Mouse (Mus musculus): ENCODE data around the gene Decr2. TPM values are rescaled to one million over a fixed set of nuclear protein-coding genes. Genes with fewer than 3 reads are reported as not detected.
A peak's percentile ranks its signal among the peaks of the same experiment; 100 is the strongest.
"Not testable (repeated sequence)": the region's sequence is repeated elsewhere in the genome, so short reads cannot be mapped to it uniquely, and the experiment has no call there.

The Decr2 gene
- polyA plus RNA-seq, 1 experiment from 2014 or later: 65.4 TPM

- ATAC-seq (ENCODE audit: low FRiP score, low TSS enrichment): not testable (repeated sequence)
These were observed 24.3 kb upstream of the Decr2 start for GRCm38 (mm10) chr17:26114461-26114860.

DNA sequence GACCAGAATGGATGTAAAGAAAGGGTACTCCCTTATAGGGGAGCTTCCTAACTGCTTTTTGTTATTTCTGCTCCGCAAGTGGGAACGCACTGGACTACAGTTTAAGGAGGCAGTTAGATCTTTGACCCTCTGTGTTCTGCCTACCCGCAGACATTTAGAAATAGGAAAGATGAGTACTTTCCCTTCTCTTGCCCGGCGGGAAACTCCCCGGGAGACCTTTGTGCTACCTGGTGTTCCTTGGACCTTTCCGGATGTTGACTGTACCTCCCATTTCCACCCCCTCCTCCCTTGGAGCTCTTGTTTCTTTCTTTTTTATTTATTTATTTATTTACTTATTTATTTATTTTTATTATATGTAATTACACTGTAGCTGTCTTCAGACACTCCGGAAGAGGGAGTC is 23.9 kb upstream of the Decr2 start:
- Histone ChIP-seq H3K4me1 (replicated peaks; ENCODE audit: control insufficient read depth, insufficient read depth) (no peaks in the 10 kb centered on the region), H3K9me3 (ENCODE audit: control insufficient read depth, low read length) (no peaks in the 10 kb centered on the region), H3K27ac (replicated peaks) (peak overlapping the region; percentile 89), H3K27me3 (ENCODE audit: control insufficient read depth, insufficient read depth, low read length) (peaks cover 9% of the 10 kb centered on the region), H3K9ac (ENCODE audit: low read length) (peak overlapping the region; percentile 73; the same call in 1 of the 2 replicates), H3K4me3 (ENCODE audit: low read depth, low read length) (peak overlapping the region; percentile 61), H3K4me2 (replicated peaks; ENCODE audit: low read depth) (peak overlapping the region; percentile 92), H3K36me3 (ENCODE audit: control insufficient read depth, insufficient read depth, low read length) (no peaks in the 10 kb centered on the region)
- 14% methylated on average over 8 of the region's 8 CpGs for WGBS
- no peak for DNase-seq (ENCODE audit: low spot score)
- no peak for TF ChIP-seq CTCF (IDR thresholded peaks at IDR 0.05; ENCODE audit: low read depth)
- no peak for TF ChIP-seq EP300 (optimal IDR thresholded peaks at IDR 0.05)
- no peak for ATAC-seq (ENCODE audit: low FRiP score, low TSS enrichment)

More at GRCm38 (mm10) chr17:26114461-26114860, 24.3 kb upstream of the Decr2 start:
- H3K4me1 ChIP-seq (replicated peaks; ENCODE audit: control insufficient read depth, insufficient read depth); H3K36me3 ChIP-seq (ENCODE audit: control insufficient read depth, insufficient read depth, low read length); H3K9me3 ChIP-seq (ENCODE audit: control insufficient read depth, low read length); H3K27me3 ChIP-seq (ENCODE audit: control insufficient read depth, insufficient read depth, low read length); H3K4me3 ChIP-seq (ENCODE audit: low read depth, low read length); DNase-seq (ENCODE audit: low spot score); H3K9ac ChIP-seq (ENCODE audit: low read length): not testable (repeated sequence)
- peak overlapping the region; percentile 84 for H3K27ac ChIP-seq (replicated peaks)
- peak; percentile 13; the same call in 1 of the 2 replicates for TF ChIP-seq CTCF (IDR thresholded peaks at IDR 0.05; ENCODE audit: low read depth)
- 61% methylated on average over 7 of the region's 7 CpGs for WGBS
- H3K4me2 ChIP-seq (replicated peaks; ENCODE audit: low read depth): peak overlapping the region; percentile 12; the same call in 1 of the 2 replicates

DNA sequence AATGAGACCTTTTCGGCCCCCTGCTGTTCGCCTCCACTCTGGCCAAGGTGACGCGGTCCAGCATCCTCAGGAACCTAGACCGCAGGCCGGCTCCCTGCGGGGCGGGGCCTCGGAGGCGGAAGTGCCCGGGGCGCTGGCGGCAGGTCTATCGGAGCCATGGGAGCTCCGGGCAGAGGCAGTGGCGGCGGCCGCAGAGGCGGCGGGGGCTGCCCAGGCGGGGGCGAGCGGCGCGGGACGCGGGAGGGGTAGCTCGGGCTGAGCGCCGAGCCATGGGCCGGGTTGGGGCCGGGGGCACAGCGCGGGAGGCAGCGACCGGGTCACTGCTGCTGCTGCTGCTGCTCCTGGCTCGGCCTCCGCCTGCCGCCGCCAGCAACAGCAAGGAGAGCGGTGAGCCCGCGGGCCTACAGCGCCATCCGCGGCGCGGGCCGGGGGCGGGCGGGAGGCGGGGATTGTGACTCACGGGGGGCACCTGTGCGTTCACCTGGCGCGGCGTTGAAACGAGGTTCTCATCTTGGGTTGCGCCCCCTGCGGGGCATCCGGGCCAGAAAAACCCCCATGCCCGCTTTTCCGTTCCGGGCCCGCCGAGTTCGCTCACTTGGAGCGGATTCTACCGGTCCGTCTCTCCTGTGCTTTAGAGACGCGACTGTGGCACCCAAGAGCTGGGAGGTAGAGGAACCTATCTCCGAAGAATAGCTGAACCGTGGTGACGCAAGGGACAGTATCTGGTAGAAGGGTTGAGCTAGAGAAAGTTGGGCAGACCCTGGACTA is 23.2 kb upstream of the Decr2 start, which contains the start of gene Tmem8:
TSS of gene Tmem8 (plus strand) at position 119 of the 768 bp plus-strand sequence.
- peak; percentile 65 for ATAC-seq (ENCODE audit: low FRiP score, low TSS enrichment)
- Histone ChIP-seq H3K4me2 (replicated peaks; ENCODE audit: low read depth) (peak within 1 kb of the TSS; percentile 92), H3K27me3 (ENCODE audit: control insufficient read depth, insufficient read depth, low read length) (peaks cover 9% of the 10 kb centered on the region), H3K4me1 (replicated peaks; ENCODE audit: control insufficient read depth, insufficient read depth) (no peaks in the 10 kb centered on the region), H3K4me3 (ENCODE audit: low read depth, low read length) (peak within 1 kb of the TSS; percentile 61), H3K36me3 (ENCODE audit: control insufficient read depth, insufficient read depth, low read length) (no peaks in the 10 kb centered on the region), H3K27ac (replicated peaks) (peak within 1 kb of the TSS; percentile 89), H3K9ac (ENCODE audit: low read length) (peak within 1 kb of the TSS; percentile 73), H3K9me3 (ENCODE audit: control insufficient read depth, low read length) (no peaks in the 10 kb centered on the region)
- WGBS: under 1% methylated on average over 44 of the region's 75 CpGs
- peak; percentile 90 for DNase-seq (ENCODE audit: low spot score)
- TF ChIP-seq EP300 (optimal IDR thresholded peaks at IDR 0.05) (no peak), CTCF (IDR thresholded peaks at IDR 0.05; ENCODE audit: low read depth) (peak; percentile 51)

DNA sequence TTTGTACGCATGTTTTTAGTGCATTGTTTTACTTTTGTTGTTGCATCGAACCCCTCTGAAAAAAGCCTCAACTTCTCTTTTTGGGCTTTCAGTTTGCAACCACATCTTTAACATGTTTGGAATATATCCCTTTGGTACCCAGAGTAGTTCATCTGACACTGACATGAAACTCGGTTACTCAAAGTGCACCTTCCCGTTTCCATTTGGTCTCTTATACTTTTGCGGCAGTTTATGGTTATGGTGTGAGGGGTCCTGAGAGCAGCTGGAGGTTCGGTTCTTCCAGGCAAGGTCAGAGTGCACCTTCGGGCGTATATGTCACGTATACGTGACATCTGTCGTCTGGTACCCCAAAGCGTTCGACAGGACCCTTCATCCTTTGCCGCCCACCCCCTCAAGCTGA is 22.6 kb upstream of the Decr2 start:
- Histone ChIP-seq H3K36me3 (ENCODE audit: control insufficient read depth, insufficient read depth, low read length) (no peaks in the 10 kb centered on the region), H3K9ac (ENCODE audit: low read length) (no peak overlapping the region), H3K27me3 (ENCODE audit: control insufficient read depth, insufficient read depth, low read length) (peaks cover 9% of the 10 kb centered on the region), H3K4me1 (replicated peaks; ENCODE audit: control insufficient read depth, insufficient read depth) (no peaks in the 10 kb centered on the region), H3K9me3 (ENCODE audit: control insufficient read depth, low read length) (no peaks in the 10 kb centered on the region), H3K4me2 (replicated peaks; ENCODE audit: low read depth) (peak overlapping the region; percentile 92), H3K4me3 (ENCODE audit: low read depth, low read length) (peak overlapping the region; percentile 61), H3K27ac (replicated peaks) (no peak overlapping the region)
- DNase-seq (ENCODE audit: low spot score) (no peak), ATAC-seq (ENCODE audit: low FRiP score, low TSS enrichment) (no peak)
- TF ChIP-seq CTCF (IDR thresholded peaks at IDR 0.05; ENCODE audit: low read depth) (no peak), EP300 (optimal IDR thresholded peaks at IDR 0.05) (no peak)
- 19% methylated on average over 14 of the region's 14 CpGs for WGBS

- no peak overlapping the region for H3K27ac ChIP-seq (replicated peaks)
- no peak for ATAC-seq (ENCODE audit: low FRiP score, low TSS enrichment)
These were observed 21.6 kb upstream of the Decr2 start for GRCm38 (mm10) chr17:26111722-26112121.

DNA sequence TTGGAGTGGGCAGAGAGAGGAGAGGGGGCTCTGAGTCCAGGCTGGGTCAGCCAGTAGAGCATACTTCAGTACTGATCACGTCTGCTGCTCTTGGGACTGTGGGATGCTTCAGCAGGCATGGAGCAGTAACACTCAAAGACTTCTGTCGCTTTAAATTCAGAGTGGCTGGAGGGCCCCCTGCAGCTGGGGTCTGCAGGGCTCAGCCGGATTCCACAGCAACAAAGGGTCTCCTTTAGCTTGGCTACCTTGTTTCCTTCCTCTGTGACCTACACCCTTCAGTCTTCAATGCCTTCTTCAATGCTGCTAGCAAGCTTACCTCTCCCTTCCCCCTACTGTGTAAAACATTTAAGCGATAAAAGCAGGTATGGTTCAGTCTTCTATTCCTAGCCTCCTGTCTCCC is 20.9 kb upstream of the Decr2 start:
- Histone ChIP-seq H3K36me3 (ENCODE audit: control insufficient read depth, insufficient read depth, low read length) (no peaks in the 10 kb centered on the region), H3K4me3 (ENCODE audit: low read depth, low read length) (no peak overlapping the region), H3K4me1 (replicated peaks; ENCODE audit: control insufficient read depth, insufficient read depth) (no peaks in the 10 kb centered on the region), H3K27me3 (ENCODE audit: control insufficient read depth, insufficient read depth, low read length) (peaks cover 9% of the 10 kb centered on the region), H3K9me3 (ENCODE audit: control insufficient read depth, low read length) (no peaks in the 10 kb centered on the region), H3K4me2 (replicated peaks; ENCODE audit: low read depth) (no peak overlapping the region), H3K27ac (replicated peaks) (no peak overlapping the region), H3K9ac (ENCODE audit: low read length) (no peak overlapping the region)
- no peak for ATAC-seq (ENCODE audit: low FRiP score, low TSS enrichment)
- DNase-seq (ENCODE audit: low spot score): no peak
- WGBS: 20% methylated on average over 4 of the region's 4 CpGs
- TF ChIP-seq CTCF (IDR thresholded peaks at IDR 0.05; ENCODE audit: low read depth) (no peak), EP300 (optimal IDR thresholded peaks at IDR 0.05) (no peak)

More at GRCm38 (mm10) chr17:26111722-26112121, 21.6 kb upstream of the Decr2 start:
- H3K4me3 ChIP-seq (ENCODE audit: low read depth, low read length): no peak overlapping the region
- H3K4me1 ChIP-seq (replicated peaks; ENCODE audit: control insufficient read depth, insufficient read depth): no peaks in the 10 kb centered on the region
- no peak overlapping the region for H3K4me2 ChIP-seq (replicated peaks; ENCODE audit: low read depth)
- no peaks in the 10 kb centered on the region for H3K9me3 ChIP-seq (ENCODE audit: control insufficient read depth, low read length)
- H3K27me3 ChIP-seq (ENCODE audit: control insufficient read depth, insufficient read depth, low read length): peaks cover 9% of the 10 kb centered on the region
- no peak for DNase-seq (ENCODE audit: low spot score)
- H3K9ac ChIP-seq (ENCODE audit: low read length): no peak overlapping the region
- 36% methylated on average over 4 of the region's 4 CpGs for WGBS
- no peaks in the 10 kb centered on the region for H3K36me3 ChIP-seq (ENCODE audit: control insufficient read depth, insufficient read depth, low read length)
- TF ChIP-seq EP300 (optimal IDR thresholded peaks at IDR 0.05) (no peak), CTCF (IDR thresholded peaks at IDR 0.05; ENCODE audit: low read depth) (no peak)
